Mouse (Mus musculus) ES-E14 (cell line): ENCODE measurements around the gene Slc25a23. TPM values are rescaled to one million over a fixed set of nuclear protein-coding genes. Genes with fewer than 3 reads are reported as not detected.

Experiments
- DNase-seq: peaks from one replicate; pipeline ENCODE4 v3.0.0-alpha.2; 2013; ENCODE audit warnings: low read depth, low spot score
- H3K27ac ChIP-seq: 2 replicates; pipeline ENCODE4 v1.5.1; 2012; ENCODE audit warnings: low read depth, mild to moderate bottlenecking, low read length, moderate library complexity, mixed read lengths; ENCODE audit not compliant: poor library complexity, insufficient read depth, severe bottlenecking
- H3K36me3 ChIP-seq: 2 replicates; pipeline ENCODE4 v1.6.1; 2012; ENCODE audit warnings: mild to moderate bottlenecking, low read length, moderate library complexity, mixed read lengths; ENCODE audit not compliant: control insufficient read depth, poor library complexity, insufficient read depth, severe bottlenecking
- H3K4me1 ChIP-seq, 2 experiments: fragments of 150-350 bp in 1 of 2; sonication (generic) in 1 of 2; 2 replicates each; pipeline ENCODE4 v1.6.1; 2012; ENCODE audit warnings: low read length in 2 of 2, mild to moderate bottlenecking in 1 of 2, mixed read lengths in 1 of 2; ENCODE audit not compliant: control insufficient read depth in 2 of 2, insufficient read depth in 2 of 2, poor library complexity in 1 of 2
- H3K4me3 ChIP-seq, 2 experiments: fragments of 150-350 bp in 1 of 2; sonication (generic) in 1 of 2; 2 replicates each; pipeline ENCODE4 v1.5.1; 2012; ENCODE audit warnings: low read length in 2 of 2, low read depth in 1 of 2, mild to moderate bottlenecking in 1 of 2, mixed read lengths in 1 of 2; ENCODE audit not compliant: insufficient read depth in 1 of 2, poor library complexity in 1 of 2, severe bottlenecking in 1 of 2
- H3K9ac ChIP-seq: 2 replicates; pipeline ENCODE4 v1.6.1; 2012; ENCODE audit warnings: low read depth, mild to moderate bottlenecking, low read length, mixed read lengths; ENCODE audit not compliant: poor library complexity, insufficient read depth, severe bottlenecking
- H3K9me3 ChIP-seq: fragments of 150-350 bp; sonication (generic); 2 replicates; pipeline ENCODE4 v1.6.1; 2012; ENCODE audit warnings: low read depth, mild to moderate bottlenecking, low read length; ENCODE audit not compliant: control insufficient read depth, insufficient read depth
- CHD2 ChIP-seq: IDR thresholded peaks from 2 replicates; pipeline ENCODE4 v1.6.1; 2014; ENCODE audit warnings: mild to moderate bottlenecking, low read depth, low read length, inconsistent platforms
- HCFC1 ChIP-seq: IDR thresholded peaks from 2 replicates; pipeline ENCODE4 v1.6.1; 2012; ENCODE audit warnings: low read length, inconsistent platforms, borderline replicate concordance; ENCODE audit not compliant: insufficient read depth
- MAFK ChIP-seq: IDR thresholded peaks from 2 replicates; pipeline ENCODE4 v1.6.1; 2014; ENCODE audit warnings: mild to moderate bottlenecking, low read depth, low read length, inconsistent platforms; ENCODE audit not compliant: insufficient read depth
- ZC3H11A ChIP-seq: IDR thresholded peaks from 2 replicates; pipeline ENCODE4 v1.6.1; 2012; ENCODE audit warnings: low read depth, mild to moderate bottlenecking, inconsistent platforms, low read length, borderline replicate concordance
- ZNF384 ChIP-seq: IDR thresholded peaks from 2 replicates; pipeline ENCODE4 v1.6.1; 2012; ENCODE audit warnings: low read depth, low read length, inconsistent platforms
- in situ Hi-C, 2 experiments: fragments of 600-800 bp; cut with MboI; formaldehyde crosslinking; loops; one replicate each; pipeline ENCODE4 v1.15.1; 2025; ENCODE audit warnings: low sequenced_read_pairs in 2 of 2, inconsistent platforms in 1 of 2; ENCODE audit not compliant: unreplicated experiment in 2 of 2
- total RNA-seq: library from RNA; depleted of rRNA; stranded (reverse); fragments of 300-350 nt; gene quantifications from 2 replicates; pipeline ENCODE4 v1.2.3, GENCODE M21; 2012

The Slc25a23 gene
- total RNA-seq, 1 experiment: 5.9 TPM

GRCm38 (mm10) chr17:57062011-57062521 lies 2.4 kb upstream of the Slc25a23 start:
- peak overlapping the region; percentile 74 for H3K9ac ChIP-seq
- peaks cover 8% of the 10 kb centered on the region; the same call in 1 of the 2 replicates for H3K36me3 ChIP-seq
- DNase-seq: no peak
- H3K4me1 ChIP-seq: peaks cover 0 to 23% of the 10 kb centered on the region in 2 experiments; a peak in 2 of 4 replicates
- H3K4me3 ChIP-seq: peak overlapping the region; percentile 69 to 78
- peak overlapping the region; percentile 10; the same call in 1 of the 2 replicates for H3K27ac ChIP-seq
- no peaks in the 10 kb centered on the region for H3K9me3 ChIP-seq
- TF ChIP-seq ZNF384 (no peak), MAFK (no peak), ZC3H11A (no peak), CHD2 (no peak), HCFC1 (no peak)
- in situ Hi-C loops: no loop called here

DNA sequence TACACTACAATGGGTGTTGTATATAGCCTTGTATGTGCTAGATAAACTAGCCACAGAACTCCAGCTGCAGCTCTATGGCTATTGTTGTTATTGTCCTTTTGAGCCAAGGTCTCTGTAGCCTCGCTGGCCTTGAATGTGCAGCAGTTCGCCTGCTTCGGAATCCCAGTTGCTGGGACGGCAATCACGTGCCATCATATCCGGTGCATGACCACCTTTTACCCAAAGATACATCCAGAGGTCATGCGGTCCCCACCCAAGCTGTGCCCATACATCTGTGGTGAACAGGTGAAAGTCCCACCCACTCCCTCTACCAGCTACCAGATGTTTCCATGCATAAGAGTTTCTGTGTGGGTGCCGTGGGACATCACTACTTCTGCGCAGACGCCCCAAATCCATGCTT lies 1.4 kb upstream of the Slc25a23 start:
- no peak overlapping the region for H3K27ac ChIP-seq
- in situ Hi-C loops: no loop called here
- TF ChIP-seq CHD2: no peak
- no peak for TF ChIP-seq HCFC1
- TF ChIP-seq ZNF384: no peak
- TF ChIP-seq ZC3H11A: no peak
- TF ChIP-seq MAFK: no peak
- no peaks in the 10 kb centered on the region for H3K9me3 ChIP-seq
- H3K36me3 ChIP-seq: peaks cover 5% of the 10 kb centered on the region; the same call in 1 of the 2 replicates
- no peak for DNase-seq
- H3K9ac ChIP-seq: no peak overlapping the region
- H3K4me1 ChIP-seq: peaks cover 0 to 19% of the 10 kb centered on the region in 2 experiments; a peak in 2 of 4 replicates
- peak overlapping the region in 1 of 2 experiments; percentile 92; a peak in 2 of 4 replicates for H3K4me3 ChIP-seq

GRCm38 (mm10) chr17:57060231-57060801 lies 653 bp upstream of the Slc25a23 start:
- H3K27ac ChIP-seq: no peak overlapping the region
- peaks cover 3% of the 10 kb centered on the region; the same call in 1 of the 2 replicates for H3K36me3 ChIP-seq
- no peak for TF ChIP-seq CHD2
- TF ChIP-seq ZC3H11A: no peak
- TF ChIP-seq ZNF384: no peak
- TF ChIP-seq MAFK: no peak
- TF ChIP-seq HCFC1: no peak; the same call in 1 of the 2 replicates
- peaks cover 0 to 19% of the 10 kb centered on the region in 2 experiments; a peak in 2 of 4 replicates for H3K4me1 ChIP-seq
- peak overlapping the region; percentile 92 to 98 for H3K4me3 ChIP-seq
- H3K9me3 ChIP-seq: no peaks in the 10 kb centered on the region
- DNase-seq: peak; percentile 94
- H3K9ac ChIP-seq: peak overlapping the region; percentile 41; the same call in 1 of the 2 replicates
- in situ Hi-C loops: no loop called here

DNA sequence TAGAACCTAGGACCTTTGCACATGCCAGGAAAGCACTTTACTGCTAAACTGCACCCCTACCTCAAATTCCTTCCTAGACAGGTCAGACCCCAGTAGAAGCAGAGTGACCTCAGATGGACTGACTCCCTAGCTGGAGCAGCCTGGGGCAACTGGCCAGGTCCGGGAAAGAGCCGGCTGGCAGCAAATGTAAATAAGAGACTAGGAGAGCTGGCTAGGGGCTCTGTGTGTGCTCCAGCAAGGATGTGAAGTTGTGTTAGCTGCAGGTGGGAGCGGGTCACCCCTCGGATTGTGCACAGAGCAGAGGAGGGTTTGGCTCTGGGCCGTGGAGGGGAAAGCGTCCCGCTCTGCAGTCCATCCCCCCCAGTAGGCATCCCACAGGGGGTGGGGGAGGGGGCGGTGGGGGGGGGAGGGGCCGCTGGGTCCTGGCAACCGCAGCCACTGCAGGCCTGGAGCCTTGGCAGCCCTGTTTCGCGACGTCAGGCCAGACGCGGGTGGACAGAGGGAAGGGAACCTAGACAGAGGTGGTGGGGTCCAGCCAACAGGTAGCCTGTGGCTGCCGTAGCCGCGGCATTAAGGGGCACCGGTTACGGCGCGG lies 675 bp downstream of the Slc25a23 start, which contains the start of gene Crb3:
Gene Crb3 (plus strand): TSS at position 215 of the 595 bp plus-strand sequence.
- TF ChIP-seq ZC3H11A: no peak
- TF ChIP-seq MAFK: no peak
- TF ChIP-seq ZNF384: no peak
- TF ChIP-seq HCFC1: no peak
- no peak for TF ChIP-seq CHD2
- Histone ChIP-seq H3K9me3 (no peaks in the 10 kb centered on the region), H3K27ac (no peak within 1 kb of the TSS), H3K9ac (peak within 1 kb of the TSS; percentile 77), H3K36me3 (no peaks in the 10 kb centered on the region; the same call in 1 of the 2 replicates), H3K4me1 (peaks cover 0 to 17% of the 10 kb centered on the region in 2 experiments; a peak in 2 of 4 replicates), H3K4me3 (peak within 1 kb of the TSS; percentile 92 to 98)
- in situ Hi-C loops: loop anchor here in 1 of 2 experiments (10.0 kb wide), 1 partner anchor 276 kb away; no protein-coding TSS in a partner anchor
- DNase-seq: no peak

- H3K9ac ChIP-seq: no peak overlapping the region
- no peak overlapping the region for H3K4me3 ChIP-seq
- in situ Hi-C loops: loop anchor here in 1 of 2 experiments (10.0 kb wide), 1 partner anchor 279 kb away; no protein-coding TSS in a partner anchor
- peaks cover 4% of the 10 kb centered on the region; the same call in 1 of the 2 replicates for H3K36me3 ChIP-seq
- no peak for DNase-seq
- no peak for TF ChIP-seq CHD2
- no peak for TF ChIP-seq MAFK
- no peak for TF ChIP-seq ZC3H11A
- no peak for TF ChIP-seq HCFC1
- no peak for TF ChIP-seq ZNF384
- no peaks in the 10 kb centered on the region for H3K9me3 ChIP-seq
- peaks cover 0 to 10% of the 10 kb centered on the region in 2 experiments; a peak in 1 of 4 replicates for H3K4me1 ChIP-seq
- no peak overlapping the region for H3K27ac ChIP-seq
Observed at GRCm38 (mm10) chr17:57056246-57056645, 3.4 kb downstream of the Slc25a23 start.
